Mouse (Mus musculus): ENCODE data around the gene Ubtd1. TPM values are rescaled to one million over a fixed set of nuclear protein-coding genes. Genes with fewer than 3 reads are reported as not detected.

The Ubtd1 gene
- polyA plus RNA-seq, 1 experiment from 2014 or later: 13.1 TPM

- no peak overlapping the region for H3K4me2 ChIP-seq
- H3K36me3 ChIP-seq (ENCODE audit: insufficient read depth): no peaks in the 10 kb centered on the region
- no peak for DNase-seq
- no peak for ATAC-seq (ENCODE audit: insufficient read depth)
- no peaks in the 10 kb centered on the region for H3K9me3 ChIP-seq (ENCODE audit: low read depth, low read length)
- H3K4me1 ChIP-seq (ENCODE audit: insufficient read depth): no peaks in the 10 kb centered on the region
- H3K27me3 ChIP-seq (ENCODE audit: insufficient read depth, low read length): no peaks in the 10 kb centered on the region
- no peak overlapping the region for H3K4me3 ChIP-seq (ENCODE audit: low read depth, low read length)
- TF ChIP-seq CTCF (IDR thresholded peaks at IDR 0.05; ENCODE audit: low read depth): no peak
- no peak overlapping the region for H3K27ac ChIP-seq (ENCODE audit: low read depth)
- no peak overlapping the region for H3K9ac ChIP-seq
- WGBS: 77% methylated on average over 7 of the region's 7 CpGs
Measured at GRCm38 (mm10) chr19:42011123-42011522, 29.6 kb downstream of the Ubtd1 start.

- TF ChIP-seq CTCF (IDR thresholded peaks at IDR 0.05; ENCODE audit: low read depth): no peak
- ATAC-seq (ENCODE audit: insufficient read depth) (no peak), DNase-seq (no peak)
- Histone ChIP-seq H3K4me2 (no peak overlapping the region), H3K9ac (no peak overlapping the region), H3K4me3 (ENCODE audit: low read depth, low read length) (no peak overlapping the region), H3K27me3 (ENCODE audit: insufficient read depth, low read length) (no peaks in the 10 kb centered on the region), H3K4me1 (ENCODE audit: insufficient read depth) (peaks cover 3% of the 10 kb centered on the region; the same call in 1 of the 2 replicates), H3K9me3 (ENCODE audit: low read depth, low read length) (no peaks in the 10 kb centered on the region), H3K36me3 (ENCODE audit: insufficient read depth) (no peaks in the 10 kb centered on the region), H3K27ac (ENCODE audit: low read depth) (no peak overlapping the region)
- 84% methylated on average over 3 of the region's 3 CpGs for WGBS
Measured at GRCm38 (mm10) chr19:42014231-42014825, 32.8 kb downstream of the Ubtd1 start.

DNA sequence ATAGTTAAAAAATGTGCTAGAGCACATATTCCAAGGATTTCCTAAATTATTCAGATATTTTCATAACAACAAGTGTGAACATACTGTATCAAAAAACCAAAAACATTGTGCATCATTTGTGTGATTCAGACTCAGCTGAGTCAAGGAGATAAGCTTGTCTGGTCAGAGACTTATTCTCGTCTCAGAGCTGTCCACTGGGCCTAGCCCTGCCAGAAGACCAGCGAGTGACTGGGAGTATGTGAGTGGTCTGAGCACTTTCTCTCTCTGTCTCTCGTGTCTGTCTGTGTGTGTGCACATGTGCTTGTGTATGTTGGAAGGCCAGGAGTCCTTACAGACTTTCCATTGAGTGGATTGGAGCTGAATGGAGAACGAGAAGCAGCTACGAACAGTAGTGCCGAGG lies 33.4 kb downstream of the Ubtd1 start:
- TF ChIP-seq CTCF (IDR thresholded peaks at IDR 0.05; ENCODE audit: low read depth): no peak
- no peak overlapping the region for H3K4me2 ChIP-seq
- H3K9ac ChIP-seq: no peak overlapping the region
- no peaks in the 10 kb centered on the region for H3K36me3 ChIP-seq (ENCODE audit: insufficient read depth)
- H3K4me1 ChIP-seq (ENCODE audit: insufficient read depth): peaks cover 3% of the 10 kb centered on the region; the same call in 1 of the 2 replicates
- no peaks in the 10 kb centered on the region for H3K9me3 ChIP-seq (ENCODE audit: low read depth, low read length)
- ATAC-seq (ENCODE audit: insufficient read depth) (no peak), DNase-seq (no peak)
- no peak overlapping the region for H3K27ac ChIP-seq (ENCODE audit: low read depth)
- WGBS: 73% methylated on average over 6 of the region's 6 CpGs
- no peaks in the 10 kb centered on the region for H3K27me3 ChIP-seq (ENCODE audit: insufficient read depth, low read length)
- no peak overlapping the region for H3K4me3 ChIP-seq (ENCODE audit: low read depth, low read length)

DNA sequence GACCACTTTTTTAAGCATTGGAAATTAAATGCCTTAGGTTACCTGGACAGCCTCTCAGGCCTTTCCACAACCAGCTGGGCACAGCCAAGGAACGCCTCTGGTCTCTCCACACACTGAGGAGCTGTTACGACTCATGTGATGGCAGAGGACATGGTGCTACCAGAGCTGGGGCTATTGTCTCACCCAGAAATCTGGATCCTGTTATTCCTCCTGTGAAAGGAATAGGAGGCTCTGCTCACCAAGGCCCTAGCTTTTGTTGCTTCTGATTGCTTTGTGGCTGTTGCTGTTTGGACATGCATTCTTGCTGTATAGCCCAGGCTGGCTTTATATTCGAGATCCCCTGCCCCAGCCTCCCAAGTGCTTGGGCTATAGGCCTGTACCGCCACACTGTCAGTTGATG lies 34.7 kb downstream of the Ubtd1 start:
- Histone ChIP-seq H3K9me3 (ENCODE audit: low read depth, low read length) (no peaks in the 10 kb centered on the region), H3K9ac (no peak overlapping the region), H3K27ac (ENCODE audit: low read depth) (no peak overlapping the region), H3K36me3 (ENCODE audit: insufficient read depth) (no peaks in the 10 kb centered on the region), H3K27me3 (ENCODE audit: insufficient read depth, low read length) (no peaks in the 10 kb centered on the region), H3K4me2 (no peak overlapping the region), H3K4me1 (ENCODE audit: insufficient read depth) (peaks cover 3% of the 10 kb centered on the region; the same call in 1 of the 2 replicates), H3K4me3 (ENCODE audit: low read depth, low read length) (no peak overlapping the region)
- ATAC-seq (ENCODE audit: insufficient read depth) (no peak), DNase-seq (no peak)
- 79% methylated on average over 4 of the region's 4 CpGs for WGBS
- no peak for TF ChIP-seq CTCF (IDR thresholded peaks at IDR 0.05; ENCODE audit: low read depth)

GRCm38 (mm10) chr19:42016840-42017239 lies 35.3 kb downstream of the Ubtd1 start:
- no peak for TF ChIP-seq CTCF (IDR thresholded peaks at IDR 0.05; ENCODE audit: low read depth)
- Histone ChIP-seq H3K36me3 (ENCODE audit: insufficient read depth) (no peaks in the 10 kb centered on the region), H3K27me3 (ENCODE audit: insufficient read depth, low read length) (no peaks in the 10 kb centered on the region), H3K27ac (ENCODE audit: low read depth) (peak overlapping the region; percentile 74; the same call in 1 of the 2 replicates), H3K4me2 (no peak overlapping the region), H3K9ac (no peak overlapping the region; the same call in 1 of the 2 replicates), H3K4me1 (ENCODE audit: insufficient read depth) (peaks cover 3% of the 10 kb centered on the region; the same call in 1 of the 2 replicates), H3K4me3 (ENCODE audit: low read depth, low read length) (no peak overlapping the region), H3K9me3 (ENCODE audit: low read depth, low read length) (no peaks in the 10 kb centered on the region)
- 59% methylated on average over 5 of the region's 5 CpGs for WGBS
- ATAC-seq (ENCODE audit: insufficient read depth) (no peak), DNase-seq (no peak)

DNA sequence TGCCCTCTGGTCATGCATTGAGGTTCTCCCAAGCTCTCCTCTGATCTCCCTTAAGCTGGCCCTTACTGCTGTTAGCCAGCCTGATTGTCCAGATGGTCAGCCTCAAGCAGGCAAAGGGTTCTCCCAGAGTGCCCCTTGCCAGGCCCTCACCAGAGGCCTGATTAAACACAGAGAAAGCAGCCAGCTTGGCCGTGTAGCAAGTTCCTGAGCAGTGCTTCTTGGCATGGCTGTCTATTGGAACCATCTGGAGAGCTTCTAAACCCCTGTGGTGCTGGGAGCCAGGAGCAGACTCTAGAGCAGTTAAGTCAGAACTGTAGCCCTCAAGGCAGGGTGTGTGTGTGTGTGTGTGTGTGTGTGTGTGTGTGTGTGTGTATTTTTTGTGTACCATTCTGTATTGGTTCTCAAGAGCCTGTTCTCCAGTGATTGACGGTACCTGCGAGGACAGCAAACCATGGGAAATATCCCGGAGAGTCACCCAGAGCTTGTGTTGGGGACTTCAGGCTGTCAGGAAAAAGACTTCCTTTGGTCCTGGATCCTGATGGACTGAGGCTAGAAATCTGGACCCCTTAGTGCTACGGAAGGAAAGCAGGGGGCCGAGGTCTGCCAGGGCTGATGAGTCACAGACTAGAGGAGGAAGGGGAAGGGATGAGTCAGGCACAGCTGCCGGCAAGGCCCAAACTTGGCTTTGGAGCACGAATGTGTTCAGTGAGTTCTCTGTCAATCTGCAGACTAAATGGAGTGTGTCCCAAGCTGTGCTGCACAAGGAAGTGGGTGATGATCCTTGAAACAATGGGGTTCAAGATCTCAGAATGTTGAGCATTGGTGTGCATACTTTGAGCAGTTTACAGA lies 36.1 kb downstream of the Ubtd1 start:
- ATAC-seq (ENCODE audit: insufficient read depth): peak; percentile 53
- peak overlapping the region; percentile 74 for H3K27ac ChIP-seq (ENCODE audit: low read depth)
- no peaks in the 10 kb centered on the region for H3K36me3 ChIP-seq (ENCODE audit: insufficient read depth)
- WGBS: 51% methylated on average over 8 of the region's 8 CpGs
- H3K4me1 ChIP-seq (ENCODE audit: insufficient read depth): peaks cover 3% of the 10 kb centered on the region; the same call in 1 of the 2 replicates
- no peak for TF ChIP-seq CTCF (IDR thresholded peaks at IDR 0.05; ENCODE audit: low read depth)
- peak; percentile 61 for DNase-seq
- no peak overlapping the region; the same call in 1 of the 2 replicates for H3K9ac ChIP-seq
- H3K4me3 ChIP-seq (ENCODE audit: low read depth, low read length): no peak overlapping the region
- H3K27me3 ChIP-seq (ENCODE audit: insufficient read depth, low read length): no peaks in the 10 kb centered on the region
- no peaks in the 10 kb centered on the region for H3K9me3 ChIP-seq (ENCODE audit: low read depth, low read length)
- H3K4me2 ChIP-seq: no peak overlapping the region

DNA sequence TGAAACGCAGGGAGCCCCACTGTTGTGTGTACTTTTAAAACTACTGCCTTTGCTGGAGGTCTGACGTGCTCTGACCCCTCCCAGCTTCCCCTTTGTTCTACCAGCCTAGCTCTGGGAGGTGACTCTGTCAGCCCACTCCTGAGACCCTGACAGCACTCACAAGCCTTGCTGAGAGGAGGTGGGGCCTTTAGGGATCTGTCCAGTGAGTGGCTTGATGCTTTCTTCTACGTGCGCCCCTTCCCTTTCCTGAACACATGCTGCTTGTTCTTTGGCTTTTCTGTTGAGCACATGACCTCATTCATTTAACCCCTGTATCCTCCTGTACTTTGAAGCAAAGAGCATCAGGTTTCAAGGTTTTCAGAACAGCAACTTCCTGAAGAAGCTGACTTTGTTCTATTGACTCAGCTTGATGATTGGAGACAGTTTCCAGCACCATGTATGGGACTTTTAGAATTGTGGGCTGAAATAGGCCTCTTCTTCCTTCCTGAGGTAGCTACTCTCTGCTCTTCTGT lies 37.5 kb downstream of the Ubtd1 start:
- peak; percentile 36; the same call in 1 of the 2 replicates for ATAC-seq (ENCODE audit: insufficient read depth)
- no peak overlapping the region for H3K4me3 ChIP-seq (ENCODE audit: low read depth, low read length)
- DNase-seq: peak; percentile 29
- H3K27ac ChIP-seq (ENCODE audit: low read depth): peak overlapping the region; percentile 74
- H3K4me2 ChIP-seq: no peak overlapping the region
- no peaks in the 10 kb centered on the region for H3K36me3 ChIP-seq (ENCODE audit: insufficient read depth)
- WGBS: 28% methylated on average over 4 of the region's 4 CpGs
- TF ChIP-seq CTCF (IDR thresholded peaks at IDR 0.05; ENCODE audit: low read depth): no peak
- H3K9ac ChIP-seq: no peak overlapping the region
- H3K9me3 ChIP-seq (ENCODE audit: low read depth, low read length): no peaks in the 10 kb centered on the region
- H3K4me1 ChIP-seq (ENCODE audit: insufficient read depth): peaks cover 3% of the 10 kb centered on the region; the same call in 1 of the 2 replicates
- H3K27me3 ChIP-seq (ENCODE audit: insufficient read depth, low read length): no peaks in the 10 kb centered on the region

All from lung, embryonic 14.5 days (tissue).